Mouse (Mus musculus): ENCODE measurements around the gene Rcor3.

- TF ChIP-seq HCFC1 (IDR thresholded peaks at IDR 0.05; ENCODE audit: borderline replicate concordance, insufficient read depth, low read length) = no peak
- no peak for TF ChIP-seq CHD2 (IDR thresholded peaks at IDR 0.05; ENCODE audit: low read depth, low read length)
- no peak for TF ChIP-seq ZC3H11A (IDR thresholded peaks at IDR 0.05; ENCODE audit: borderline replicate concordance, low read depth, low read length)
- TF ChIP-seq ZNF384 (IDR thresholded peaks at IDR 0.05; ENCODE audit: low read depth, low read length) = no peak
- TF ChIP-seq MAFK (IDR thresholded peaks at IDR 0.05; ENCODE audit: insufficient read depth, low read depth, low read length) = no peak
Measured at GRCm38 (mm10) chr1:192101359-192101758, 36.5 kb downstream of the Rcor3 start.
